Mouse (Mus musculus): ENCODE measurements at regions not wholly inside any gene's neighbourhood (a gene's known extent, or its start where the extent isn't known, plus 50 kb on each side); places are given as distances from the start of the nearest gene placed in this dataset.

- in situ Hi-C loops (cut with MboI; ENCODE audit: low pct_unique_long_range_greater_than_20kb in 1 of 2, low sequenced_read_pairs in 2 of 2, unreplicated experiment in 1 of 2) = loop anchor here in 1 of 2 experiments (10.0 kb wide), 1 partner anchor 364 kb away; no protein-coding TSS in a partner anchor
Measured at GRCm38 (mm10) chr5:18080761-18081160, 118.4 kb downstream of the Gnat3 start.

DNA sequence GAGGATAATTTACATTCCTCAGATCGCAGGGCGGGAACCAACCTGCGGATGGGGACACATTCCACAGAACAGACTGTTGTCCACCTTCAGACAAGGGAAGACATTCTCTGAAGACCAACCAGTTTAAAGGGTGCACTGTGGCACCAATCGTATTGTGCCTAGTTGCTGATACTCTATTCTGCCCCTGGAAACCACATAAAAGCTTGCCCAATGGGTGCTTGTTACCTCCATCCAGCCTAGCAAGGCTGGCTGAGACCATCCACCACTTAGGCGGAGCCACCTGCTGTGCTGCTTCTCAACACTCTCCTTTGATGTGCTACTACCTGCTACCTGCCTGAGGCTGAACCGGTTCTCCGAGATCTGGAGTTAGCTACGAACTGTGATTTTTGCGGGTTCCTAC, 119.9 kb downstream of the Gnat3 start:
- in situ Hi-C loops (cut with MboI; ENCODE audit: low pct_unique_long_range_greater_than_20kb in 1 of 2, low sequenced_read_pairs in 2 of 2, unreplicated experiment in 1 of 2) = loop anchor here in 1 of 2 experiments (10.0 kb wide), 1 partner anchor 363 kb away; no protein-coding TSS in a partner anchor

DNA sequence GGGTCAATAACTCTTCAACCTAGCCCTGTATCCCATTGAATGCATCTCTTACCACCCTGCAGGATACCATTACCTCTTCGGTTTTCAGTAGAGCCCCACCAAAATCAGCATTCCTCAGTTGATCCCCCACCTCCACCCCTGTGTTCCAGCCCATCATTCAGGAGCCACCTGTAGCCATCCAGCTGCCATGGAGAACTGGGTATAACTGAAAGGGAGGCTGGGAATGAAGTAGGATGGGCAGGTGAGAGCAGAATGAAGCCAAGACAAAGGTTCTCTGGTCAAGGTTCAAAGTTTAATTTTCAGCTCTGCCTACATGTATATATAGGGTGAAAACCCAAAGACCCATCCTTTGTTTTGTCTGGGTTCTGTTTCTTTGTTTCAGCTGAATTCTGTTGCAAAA, 121.4 kb downstream of the Gnat3 start:
- in situ Hi-C loops (cut with MboI; ENCODE audit: low pct_unique_long_range_greater_than_20kb in 1 of 2, low sequenced_read_pairs in 2 of 2, unreplicated experiment in 1 of 2) = loop anchor here in 1 of 2 experiments (10.0 kb wide), 1 partner anchor 361 kb away; no protein-coding TSS in a partner anchor

DNA sequence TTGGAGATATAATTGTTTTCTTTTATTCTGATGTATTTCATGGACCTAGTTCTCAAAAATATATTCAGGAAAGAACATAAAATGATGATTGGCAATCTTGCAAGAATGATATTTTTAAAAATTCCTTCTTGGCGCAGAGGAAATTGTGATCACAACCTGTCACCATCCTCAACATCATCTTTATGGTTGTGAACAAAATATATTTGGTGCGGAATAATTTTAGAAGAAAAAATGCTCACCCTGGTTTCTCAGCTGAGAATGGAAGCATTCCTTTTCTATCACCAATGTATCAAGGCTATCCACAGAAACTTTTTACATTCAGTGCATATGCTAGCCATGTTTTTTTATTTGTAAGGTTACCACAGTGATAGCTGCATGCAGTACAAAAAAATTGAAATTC, 123.1 kb downstream of the Gnat3 start:
- in situ Hi-C loops (cut with MboI; ENCODE audit: low pct_unique_long_range_greater_than_20kb in 1 of 2, low sequenced_read_pairs in 2 of 2, unreplicated experiment in 1 of 2) = loop anchor here in 1 of 2 experiments (10.0 kb wide), 1 partner anchor 359 kb away; no protein-coding TSS in a partner anchor

DNA sequence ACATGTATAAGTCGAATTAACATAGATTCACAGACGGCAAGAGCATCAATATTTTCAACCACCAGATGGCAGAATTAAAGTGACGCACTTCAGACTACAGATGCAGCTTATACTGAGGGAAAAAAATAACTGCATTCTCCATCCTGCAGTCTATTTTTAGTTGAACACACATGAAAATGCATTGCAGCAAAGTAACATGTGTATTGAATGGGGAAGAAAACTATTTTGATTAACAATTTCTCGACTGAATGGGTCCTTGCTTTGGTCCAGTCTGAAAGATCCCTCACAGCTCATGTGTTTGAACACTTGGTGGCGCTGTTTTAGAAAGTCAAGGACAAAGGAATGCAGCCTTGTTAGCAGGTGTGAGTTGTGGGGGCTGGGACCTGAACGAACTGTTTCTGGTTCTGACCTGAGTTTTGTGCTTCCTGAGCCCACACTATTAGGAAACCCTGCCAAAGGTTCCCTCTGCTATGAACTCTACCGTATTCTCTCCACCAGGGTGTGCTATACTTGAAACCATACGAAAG, 125.6 kb downstream of the Gnat3 start:
- in situ Hi-C loops (cut with MboI; ENCODE audit: low pct_unique_long_range_greater_than_20kb in 1 of 2, low sequenced_read_pairs in 2 of 2, unreplicated experiment in 1 of 2) = loop anchor here in 1 of 2 experiments (10.0 kb wide), 1 partner anchor 357 kb away; no protein-coding TSS in a partner anchor

DNA sequence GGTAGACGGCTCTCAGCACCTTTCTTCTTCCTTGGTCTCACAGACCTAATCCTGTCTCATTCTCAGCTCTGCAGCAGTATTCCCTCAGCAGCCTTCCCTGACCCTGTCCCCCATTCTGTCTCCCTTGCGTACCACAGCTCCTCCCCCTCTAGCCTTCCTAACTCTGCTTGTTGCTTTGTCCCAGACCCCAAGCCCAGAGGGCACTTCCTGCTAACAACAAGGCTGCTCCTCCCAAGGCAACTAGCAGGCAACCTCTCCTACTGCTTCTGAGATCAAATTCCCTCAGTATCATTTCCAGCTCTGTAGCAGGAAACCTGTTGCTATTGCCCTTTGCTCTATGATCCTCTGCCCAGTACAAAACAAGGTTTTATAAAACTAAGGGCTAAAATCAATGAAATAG, 127.6 kb downstream of the Gnat3 start:
- in situ Hi-C loops (cut with MboI; ENCODE audit: low pct_unique_long_range_greater_than_20kb in 1 of 2, low sequenced_read_pairs in 2 of 2, unreplicated experiment in 1 of 2) = loop anchor here in 1 of 2 experiments (10.0 kb wide), 1 partner anchor 355 kb away; no protein-coding TSS in a partner anchor

DNA sequence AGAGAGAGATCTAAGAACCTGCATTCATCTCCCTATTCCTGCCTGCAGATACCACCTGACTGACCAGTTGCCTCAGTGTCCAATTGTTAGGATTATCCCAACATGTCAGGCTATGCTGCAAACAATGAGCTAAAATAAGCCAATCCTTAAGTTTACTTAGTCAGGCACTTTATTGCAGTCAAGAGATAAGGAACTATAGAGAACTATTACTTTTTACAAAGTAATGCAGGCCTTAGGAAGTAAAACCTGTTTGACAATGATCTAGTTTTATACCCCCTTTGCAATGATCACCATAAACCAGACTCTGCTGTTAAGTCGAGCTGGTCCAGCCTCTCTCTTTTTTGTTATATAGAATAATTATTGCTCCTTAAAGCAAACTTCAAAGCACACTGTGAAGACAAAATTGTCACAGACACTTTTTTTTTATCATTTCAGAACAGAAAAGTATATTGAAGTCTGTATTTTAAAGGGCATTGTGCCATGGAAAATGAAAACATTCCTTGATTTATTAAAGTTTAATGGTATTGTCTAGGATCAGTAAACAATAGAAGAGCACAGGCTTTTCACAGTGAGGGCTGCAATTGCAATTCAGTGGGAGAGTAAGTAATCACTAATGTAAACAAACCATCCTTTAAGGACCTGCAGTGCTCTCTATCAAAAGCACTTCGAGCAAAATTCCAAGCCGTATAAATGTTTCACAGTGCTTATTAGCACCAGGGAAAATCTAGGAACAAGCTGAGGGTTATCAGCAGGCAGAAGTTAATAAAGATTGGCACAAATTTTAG, 152.7 kb downstream of the Gnat3 start:
- in situ Hi-C loops (cut with MboI; ENCODE audit: low pct_unique_long_range_greater_than_20kb in 1 of 2, low sequenced_read_pairs in 2 of 2, unreplicated experiment in 1 of 2) = no loop called here

- in situ Hi-C loops (cut with MboI; ENCODE audit: low pct_unique_long_range_greater_than_20kb in 1 of 2, low sequenced_read_pairs in 2 of 2, unreplicated experiment in 1 of 2) = no loop called here
Measured at GRCm38 (mm10) chr5:18135794-18136678, 173.7 kb downstream of the Gnat3 start.

GRCm38 (mm10) chr5:18137450-18138061, 175.2 kb downstream of the Gnat3 start:
- in situ Hi-C loops (cut with MboI; ENCODE audit: low pct_unique_long_range_greater_than_20kb in 1 of 2, low sequenced_read_pairs in 2 of 2, unreplicated experiment in 1 of 2) = no loop called here

DNA sequence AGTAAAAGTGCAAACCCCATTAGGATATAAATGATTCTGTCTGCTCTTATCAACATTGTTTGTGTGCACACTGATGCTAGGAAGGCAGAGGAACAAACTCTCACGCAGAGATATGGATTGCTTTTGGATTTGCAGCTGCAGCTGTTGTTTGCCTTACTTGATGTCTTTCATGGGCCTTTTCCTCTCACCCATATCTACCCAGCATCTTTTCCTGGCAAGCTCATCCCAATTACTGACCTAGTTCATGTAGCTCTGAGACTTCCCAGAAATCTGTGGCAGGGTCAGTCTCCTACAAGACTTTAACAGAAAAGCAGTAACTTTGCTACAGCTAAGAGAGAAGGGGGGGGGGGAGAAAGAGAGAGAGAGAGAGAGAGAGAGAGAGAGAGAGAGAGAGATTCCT, 189.9 kb downstream of the Gnat3 start:
- in situ Hi-C loops (cut with MboI; ENCODE audit: low pct_unique_long_range_greater_than_20kb in 1 of 2, low sequenced_read_pairs in 2 of 2, unreplicated experiment in 1 of 2) = no loop called here

GRCm38 (mm10) chr5:18153703-18154102, 191.4 kb downstream of the Gnat3 start:
- in situ Hi-C loops (cut with MboI; ENCODE audit: low pct_unique_long_range_greater_than_20kb in 1 of 2, low sequenced_read_pairs in 2 of 2, unreplicated experiment in 1 of 2) = no loop called here

GRCm38 (mm10) chr5:18163515-18163914, 196.6 kb downstream of the Gnai1 start:
- in situ Hi-C loops (cut with MboI; ENCODE audit: low pct_unique_long_range_greater_than_20kb in 1 of 2, low sequenced_read_pairs in 2 of 2, unreplicated experiment in 1 of 2) = no loop called here

- in situ Hi-C loops (cut with MboI; ENCODE audit: low pct_unique_long_range_greater_than_20kb in 1 of 2, low sequenced_read_pairs in 2 of 2, unreplicated experiment in 1 of 2) = no loop called here
Measured at GRCm38 (mm10) chr5:18177810-18178209, 182.3 kb downstream of the Gnai1 start.

DNA sequence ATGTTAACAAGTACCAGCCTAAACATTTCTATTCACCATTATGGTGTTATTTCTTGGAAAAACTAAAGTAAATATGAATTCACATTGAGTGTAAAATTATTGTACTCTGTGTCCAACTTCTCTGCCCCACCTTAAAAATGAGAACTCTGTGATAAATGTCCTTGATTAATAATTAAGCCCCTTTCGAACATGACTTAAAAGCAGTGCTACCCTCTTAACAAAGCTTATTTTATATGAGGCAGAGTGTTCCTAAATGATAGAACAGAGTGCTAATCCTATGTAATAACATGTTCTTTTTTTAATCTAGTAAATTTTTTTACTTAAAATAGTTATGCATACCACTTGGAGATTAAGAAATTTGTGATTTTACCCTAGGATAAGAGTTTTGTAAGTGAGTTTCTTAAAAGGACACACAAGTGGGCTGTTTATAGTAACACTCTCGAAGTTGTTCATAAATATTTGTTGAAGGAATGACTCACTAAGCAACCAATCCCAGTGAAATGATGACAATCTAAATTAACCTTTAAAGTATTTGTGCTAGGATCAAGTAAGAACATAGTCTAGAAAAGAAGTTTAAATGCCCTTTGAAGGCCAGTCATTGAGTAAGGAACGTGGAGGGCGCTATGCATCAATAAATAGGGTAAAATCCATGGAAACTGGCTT, 148.6 kb downstream of the Gnai1 start:
- in situ Hi-C loops (cut with MboI; ENCODE audit: low pct_unique_long_range_greater_than_20kb in 1 of 2, low sequenced_read_pairs in 2 of 2, unreplicated experiment in 1 of 2) = no loop called here

Data from mouse embryonic stem cell (cell line).